Mouse (Mus musculus): ENCODE measurements at regions not wholly inside any gene's neighbourhood (a gene's known extent, or its start where the extent isn't known, plus 50 kb on each side); places are given as distances from the start of the nearest gene placed in this dataset.
"Not testable (repeated sequence)": the region's sequence is repeated elsewhere in the genome, so short reads cannot be mapped to it uniquely, and the experiment has no call there.

DNA sequence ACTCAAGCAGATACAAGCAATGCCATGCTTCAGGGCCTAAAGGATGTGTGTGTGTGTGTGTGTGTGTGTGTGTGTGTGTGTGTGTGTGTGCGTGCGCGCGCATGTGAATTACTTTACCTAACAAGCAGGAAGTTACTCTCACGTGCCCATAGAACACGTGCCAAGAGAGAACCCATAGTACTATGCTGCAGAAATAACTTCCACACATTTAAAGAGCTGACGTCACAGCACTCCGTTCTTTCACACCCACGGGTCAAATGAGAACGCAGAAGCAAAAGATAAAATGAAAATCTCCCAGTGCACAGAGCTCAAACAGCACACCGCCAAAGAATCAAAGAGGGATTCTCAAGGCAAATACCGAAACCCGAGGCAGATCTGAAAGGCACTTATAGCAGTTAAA is 195.9 kb downstream of the Unc5cl start:
- no peak for DNase-seq (ENCODE audit: low read depth, low spot score)

DNA sequence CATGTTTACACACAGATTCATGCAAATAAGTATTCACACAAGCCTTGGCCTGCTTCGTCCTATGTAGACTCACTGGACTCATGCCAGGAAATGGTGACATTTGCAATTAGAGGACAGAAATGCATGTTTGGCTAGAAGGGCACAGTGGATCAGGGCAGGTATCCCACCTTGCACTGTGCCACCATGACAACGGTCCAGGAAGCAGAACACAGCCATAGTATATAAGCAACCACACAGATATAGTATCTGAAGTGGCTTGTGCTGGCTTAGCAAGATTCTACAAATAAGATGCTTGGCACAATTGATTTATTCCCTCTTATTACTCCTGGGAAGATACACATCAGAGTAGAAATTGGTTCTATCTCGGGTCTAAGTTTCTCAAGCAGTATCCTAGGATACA is 218.0 kb downstream of the Unc5cl start:
- no peak for DNase-seq (ENCODE audit: low read depth, low spot score)

DNA sequence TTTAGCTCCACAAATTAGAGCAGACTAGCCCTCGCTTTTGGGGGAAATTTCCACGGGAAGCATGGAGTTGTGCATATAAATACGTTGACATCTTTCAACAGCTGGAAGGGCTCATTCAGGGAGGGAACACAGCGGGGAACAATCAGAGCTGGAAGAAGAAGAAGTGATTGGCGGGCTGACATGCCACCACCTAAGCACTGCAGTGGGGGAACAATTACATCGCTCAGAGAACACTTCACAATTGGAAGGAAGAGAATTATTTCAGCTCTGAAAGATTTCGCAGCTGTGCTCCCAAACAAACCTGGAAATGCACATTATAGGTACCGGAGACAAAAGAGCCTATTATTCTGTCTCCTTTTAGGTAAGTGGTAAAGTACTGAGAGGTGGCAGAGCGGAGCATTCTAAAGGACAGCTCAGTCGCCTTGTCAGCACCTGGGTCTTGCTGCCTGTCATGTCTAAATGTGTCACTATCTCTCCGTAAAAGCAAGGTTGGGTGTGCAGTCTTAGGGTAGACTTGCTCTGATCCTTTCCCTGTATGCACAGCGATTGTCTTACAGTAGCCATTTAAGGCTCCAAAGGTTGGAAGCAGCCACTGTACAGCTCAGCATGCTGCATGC is 223.6 kb downstream of the Unc5cl start:
- peak; percentile 74 for DNase-seq (ENCODE audit: low read depth, low spot score)

DNA sequence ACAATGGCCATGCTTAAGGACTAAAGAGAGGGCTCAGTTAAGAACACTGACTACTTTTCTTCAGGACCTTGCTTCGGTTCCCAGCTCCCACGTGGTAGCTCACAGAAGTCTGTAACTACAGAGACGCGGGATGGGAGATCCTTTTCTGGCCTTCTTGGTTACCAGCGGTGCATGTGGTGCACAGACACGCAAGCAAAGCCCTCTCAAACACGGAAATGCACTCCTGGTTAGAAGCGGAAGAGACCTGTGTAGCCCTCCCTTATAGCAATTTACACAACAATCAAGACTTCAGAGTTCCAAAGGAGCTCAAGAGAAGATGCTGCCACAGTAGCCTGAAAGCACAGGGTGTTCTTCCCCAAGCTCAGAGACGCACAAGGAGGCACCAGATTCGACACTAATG is 225.6 kb downstream of the Unc5cl start:
- DNase-seq (ENCODE audit: low read depth, low spot score) = peak; percentile 89

DNA sequence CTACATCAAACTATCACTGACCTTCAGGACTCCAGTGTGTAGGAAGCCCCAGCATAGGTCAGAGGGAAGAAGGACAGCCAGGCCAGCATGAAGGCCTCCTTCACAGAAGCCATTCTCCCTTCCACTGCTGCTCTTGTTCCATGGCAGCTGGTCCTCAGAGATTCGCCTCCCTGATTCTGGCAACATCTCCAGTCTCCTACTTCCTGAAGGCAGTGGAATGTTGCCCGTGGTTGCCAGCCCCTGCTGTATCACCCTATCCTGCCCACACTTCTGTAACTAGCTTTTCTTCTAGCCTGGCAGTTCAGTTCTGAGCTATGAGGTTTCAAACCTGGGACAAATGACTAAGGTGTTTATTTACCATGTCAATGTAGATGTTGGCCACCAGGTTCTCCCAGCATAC is 234.2 kb downstream of the Unc5cl start:
- DNase-seq (ENCODE audit: low read depth, low spot score) = no peak

DNA sequence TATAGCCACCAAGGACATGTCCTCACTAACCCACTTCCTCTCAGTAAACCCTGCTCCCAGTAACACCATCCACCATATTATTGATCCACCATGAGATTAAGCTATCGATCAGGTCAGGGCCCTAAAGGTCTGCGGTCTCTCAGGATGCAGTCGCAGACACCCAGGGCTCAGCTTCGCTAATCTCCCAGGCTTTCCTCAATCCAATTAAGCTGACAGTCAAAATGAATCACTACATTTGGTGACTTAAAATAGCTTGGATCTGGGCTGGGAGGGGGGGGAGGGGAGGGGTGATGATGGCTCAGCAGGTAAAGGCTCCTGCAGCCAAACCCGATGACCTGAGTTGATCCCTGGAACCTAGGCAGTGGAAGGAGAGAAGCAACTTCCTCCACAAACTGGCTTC is 233.7 kb upstream of the Lrfn2 start:
- no peak for DNase-seq (ENCODE audit: low read depth, low spot score)

DNA sequence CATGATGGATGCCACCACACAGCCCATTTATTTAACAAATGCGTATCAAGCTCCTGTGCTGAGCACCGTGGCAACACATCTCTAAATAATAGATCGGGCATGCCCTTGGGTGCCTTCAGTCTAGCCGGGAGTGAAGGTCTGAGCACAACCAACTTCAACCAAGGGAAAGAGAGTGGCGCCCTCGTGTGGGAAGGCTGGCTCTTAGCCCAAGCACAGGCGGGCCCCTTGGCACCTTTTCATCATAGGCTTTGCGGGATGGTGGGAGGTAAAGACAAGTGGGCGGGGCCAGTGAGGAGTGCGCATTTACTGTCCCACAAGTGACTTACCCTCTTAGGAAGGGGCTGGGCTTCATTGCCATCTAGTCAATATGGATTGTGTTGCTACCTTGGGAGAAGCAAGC is 231.6 kb upstream of the Lrfn2 start:
- DNase-seq (ENCODE audit: low read depth, low spot score) = peak; percentile 79

DNA sequence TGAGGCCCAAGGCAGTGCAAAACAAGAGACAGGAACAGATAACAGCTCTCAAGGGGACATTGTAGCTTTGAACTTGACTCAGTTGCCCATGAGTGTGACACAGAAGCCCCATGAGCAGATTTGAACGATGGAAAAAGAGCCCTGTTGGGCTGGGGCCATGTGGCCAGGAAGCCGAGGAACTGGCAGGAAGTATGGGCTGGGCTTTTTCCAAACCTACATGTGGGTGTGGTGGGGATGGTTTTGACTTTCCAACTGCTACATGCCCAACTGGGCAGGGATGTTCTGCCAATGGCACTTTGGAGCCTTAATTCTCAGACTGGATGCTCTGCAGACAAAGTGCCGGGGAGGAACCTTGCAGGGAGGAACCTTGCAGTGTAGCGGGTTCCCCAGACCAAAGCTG is 211.7 kb upstream of the Lrfn2 start:
- no peak for DNase-seq (ENCODE audit: low read depth, low spot score)

DNA sequence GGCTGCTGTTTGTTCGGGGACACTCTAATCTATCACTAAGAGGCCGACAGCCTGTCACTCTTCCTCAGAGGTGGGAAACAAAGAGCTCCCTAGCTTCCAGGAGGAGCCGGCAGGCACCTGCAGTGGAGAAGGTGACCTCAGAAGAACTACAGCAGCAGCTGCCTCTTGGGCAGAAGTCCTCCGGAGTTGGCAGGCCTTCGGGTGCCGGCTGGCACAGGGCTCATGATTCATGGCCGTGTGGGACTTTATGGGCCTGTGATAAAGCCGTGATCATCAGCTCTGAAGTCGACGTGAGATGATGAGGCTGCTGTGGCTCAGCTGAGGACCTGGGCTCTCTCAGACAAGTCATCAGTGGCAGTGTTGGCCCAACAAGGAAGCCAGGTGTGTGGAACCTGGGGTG is 208.9 kb upstream of the Lrfn2 start:
- no peak for DNase-seq (ENCODE audit: low read depth, low spot score)

DNA sequence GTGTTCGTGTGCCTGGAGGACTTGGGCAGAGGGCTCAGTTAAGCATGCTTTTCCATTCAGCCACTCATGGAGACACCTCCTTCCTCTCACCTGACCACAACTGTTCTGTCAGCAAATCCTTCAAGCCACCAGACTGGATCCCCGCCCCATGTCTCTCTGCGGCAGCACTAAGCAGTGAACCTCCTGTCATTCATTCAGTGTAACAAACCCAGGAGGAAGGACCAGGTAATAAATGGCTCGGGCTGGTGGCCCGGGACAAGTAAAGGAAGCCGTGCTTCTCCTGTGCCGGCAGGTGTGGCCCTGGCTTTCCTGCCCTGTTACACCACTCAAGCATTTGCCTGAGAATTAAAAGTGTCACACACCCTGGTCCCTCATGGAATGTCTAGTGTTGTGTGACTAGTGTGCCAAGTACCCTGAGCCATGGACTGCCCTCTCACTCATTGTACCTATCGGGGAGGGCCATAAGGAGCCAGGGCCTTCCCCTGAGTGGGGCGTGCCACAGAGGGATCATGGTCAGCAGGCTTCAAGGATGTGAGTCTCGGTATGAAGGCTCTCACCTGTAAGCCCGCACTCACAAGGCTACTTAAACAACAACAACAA is 207.6 kb upstream of the Lrfn2 start:
- no peak for DNase-seq (ENCODE audit: low read depth, low spot score)

DNA sequence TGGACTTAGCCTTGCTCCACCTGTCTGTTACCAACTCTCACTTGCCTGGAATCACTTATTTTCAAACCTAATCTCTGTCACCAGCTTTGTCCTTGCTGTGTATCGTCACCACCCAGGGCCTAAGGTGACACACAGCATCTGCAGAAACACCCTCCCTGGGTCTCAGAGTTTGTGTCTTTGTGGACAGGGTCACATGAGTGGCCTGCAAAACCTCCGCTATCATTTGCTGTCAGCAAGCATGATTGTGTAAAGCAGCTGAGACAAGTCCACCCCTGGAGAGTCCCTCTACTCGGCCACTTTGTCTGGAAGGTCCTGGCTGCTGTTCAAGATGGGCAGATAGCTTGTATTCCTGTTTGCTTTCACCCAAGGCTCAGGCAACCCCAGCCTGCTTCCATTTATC is 205.7 kb upstream of the Lrfn2 start:
- DNase-seq (ENCODE audit: low read depth, low spot score) = no peak

DNA sequence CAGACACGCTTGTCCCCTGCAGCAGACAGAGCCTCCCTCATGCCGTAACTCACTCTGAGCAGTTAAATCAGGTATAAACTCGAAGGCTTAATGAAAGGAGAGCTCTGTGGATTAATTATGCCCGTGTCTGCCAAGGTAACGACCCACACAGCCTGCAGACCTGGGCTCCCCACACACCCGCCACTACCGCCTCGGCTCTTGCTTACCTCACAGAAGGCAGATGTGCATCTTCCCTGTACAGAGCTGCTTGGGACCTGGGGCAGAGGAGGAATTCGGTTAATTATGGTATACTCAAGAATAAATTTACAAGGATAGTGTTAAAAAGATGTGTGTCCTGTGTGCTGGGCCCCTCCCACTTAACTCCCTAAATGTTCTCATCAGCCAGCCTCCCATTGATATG is 198.4 kb upstream of the Lrfn2 start:
- DNase-seq (ENCODE audit: low read depth, low spot score) = no peak

DNA sequence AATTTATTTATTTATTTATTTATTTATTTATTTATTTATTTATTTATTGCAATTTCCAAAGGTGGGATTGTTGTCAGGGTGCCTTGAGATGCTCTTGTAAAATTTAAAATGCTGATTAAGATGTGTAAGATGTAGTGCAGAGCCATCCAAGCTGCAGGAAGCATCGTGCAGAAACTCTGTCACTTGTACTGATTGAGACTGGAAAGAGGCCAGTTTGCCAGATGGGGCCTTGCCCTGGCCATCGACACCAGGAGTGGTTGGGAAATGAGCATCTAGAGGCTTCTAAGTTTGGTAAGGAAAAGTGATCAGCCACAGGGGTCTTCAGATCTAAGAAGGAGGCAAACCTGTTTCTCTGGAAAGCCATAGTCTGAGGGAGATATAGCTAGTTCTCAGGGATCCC is 195.0 kb upstream of the Lrfn2 start:
- DNase-seq (ENCODE audit: low read depth, low spot score) = not testable (repeated sequence)

DNA sequence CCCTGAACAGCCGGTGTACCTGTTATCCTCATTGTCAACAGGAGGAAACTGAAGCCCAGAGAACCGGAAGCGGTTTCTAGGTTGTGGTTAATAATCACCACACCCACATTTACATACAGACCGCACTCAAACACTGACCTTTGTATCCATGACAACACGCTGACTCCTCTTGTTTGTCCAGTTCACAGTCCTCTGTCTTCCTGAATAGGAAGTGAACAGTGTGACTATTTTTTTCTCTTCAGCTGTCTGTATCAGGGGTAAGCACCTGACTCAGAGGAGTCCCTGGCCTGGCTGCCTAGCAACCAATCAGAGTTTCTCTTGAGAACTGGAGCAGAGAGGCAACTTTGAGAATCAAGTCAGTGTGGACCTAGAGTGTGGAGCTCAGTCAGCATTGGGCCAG is 193.5 kb upstream of the Lrfn2 start:
- peak; percentile 77 for DNase-seq (ENCODE audit: low read depth, low spot score)

DNA sequence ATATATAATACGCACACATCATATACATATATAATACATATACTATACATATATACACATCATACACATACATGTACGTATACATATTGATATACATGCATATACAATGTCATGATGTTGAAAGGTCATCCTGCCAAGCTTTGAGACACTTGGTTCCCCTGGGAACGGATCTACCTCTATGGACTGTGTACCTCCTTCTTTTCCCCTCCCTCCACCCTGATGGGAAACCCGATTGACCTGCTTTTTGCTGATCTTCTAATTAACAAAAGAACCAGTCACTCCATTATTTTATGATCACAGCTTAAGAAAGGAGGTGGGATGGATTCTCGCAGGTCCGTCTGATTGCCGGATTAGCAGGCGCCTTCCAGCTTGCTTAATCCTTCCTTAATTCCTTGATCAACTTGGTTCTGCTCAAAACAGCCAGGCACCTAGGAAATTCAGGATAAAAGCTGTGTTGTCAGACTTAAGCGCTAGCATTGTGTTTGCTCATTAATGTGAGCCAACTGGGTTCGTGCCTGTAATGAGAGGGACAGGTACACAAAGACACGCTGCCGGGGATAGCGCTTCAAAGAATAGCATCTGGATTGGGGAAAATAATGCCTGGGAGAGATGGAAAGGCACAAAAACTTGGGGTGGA is 189.3 kb upstream of the Lrfn2 start:
- no peak for DNase-seq (ENCODE audit: low read depth, low spot score)

DNA sequence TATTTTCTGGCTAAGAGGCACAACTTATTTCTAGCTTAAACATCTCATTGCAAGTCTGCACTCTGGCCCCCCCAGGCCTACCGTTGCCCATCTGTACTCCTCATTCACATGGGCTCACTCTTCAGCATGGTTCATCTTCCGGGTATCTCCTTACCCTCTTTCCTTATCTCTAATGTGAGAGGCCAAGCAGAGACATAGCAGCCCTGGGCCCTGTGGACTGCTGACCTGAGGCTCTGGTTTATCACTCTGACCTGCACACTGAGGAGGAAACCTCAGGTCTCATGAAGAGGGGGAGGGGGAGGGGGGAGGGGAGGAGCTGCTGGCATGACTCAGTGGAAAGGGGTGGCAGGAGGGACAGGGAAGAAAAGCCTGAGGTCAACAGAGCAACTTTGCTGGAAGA is 162.1 kb upstream of the Lrfn2 start:
- no peak for DNase-seq (ENCODE audit: low read depth, low spot score)

DNA sequence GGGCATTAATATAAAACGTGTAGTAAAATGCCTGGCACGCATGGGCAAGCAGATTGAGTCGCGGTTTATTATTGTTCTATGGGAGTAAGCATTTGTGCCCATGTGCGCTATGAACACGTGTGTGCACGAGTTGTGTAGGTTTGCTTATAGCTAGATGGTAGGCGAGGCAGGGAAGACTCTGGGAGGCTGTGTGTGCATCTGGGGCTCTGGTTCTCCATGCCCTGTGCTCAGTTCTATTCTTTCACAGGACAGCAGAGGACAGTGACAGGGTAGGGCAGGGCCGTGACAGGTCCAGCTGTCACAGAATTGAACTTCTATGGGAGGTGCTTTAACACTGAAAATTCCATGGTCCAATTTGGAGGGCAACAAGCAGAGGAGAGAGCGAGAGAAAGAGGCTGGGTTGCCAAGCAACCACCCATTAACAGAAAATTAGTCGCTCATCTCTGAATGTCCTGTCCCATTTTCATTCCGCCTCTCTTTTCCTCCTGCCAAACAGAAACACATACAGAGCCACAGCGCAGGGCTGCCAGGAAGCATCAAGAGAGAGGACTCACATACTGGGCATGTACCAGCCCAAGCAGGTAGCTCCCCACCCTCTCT is 160.4 kb upstream of the Lrfn2 start:
- DNase-seq (ENCODE audit: low read depth, low spot score) = no peak

DNA sequence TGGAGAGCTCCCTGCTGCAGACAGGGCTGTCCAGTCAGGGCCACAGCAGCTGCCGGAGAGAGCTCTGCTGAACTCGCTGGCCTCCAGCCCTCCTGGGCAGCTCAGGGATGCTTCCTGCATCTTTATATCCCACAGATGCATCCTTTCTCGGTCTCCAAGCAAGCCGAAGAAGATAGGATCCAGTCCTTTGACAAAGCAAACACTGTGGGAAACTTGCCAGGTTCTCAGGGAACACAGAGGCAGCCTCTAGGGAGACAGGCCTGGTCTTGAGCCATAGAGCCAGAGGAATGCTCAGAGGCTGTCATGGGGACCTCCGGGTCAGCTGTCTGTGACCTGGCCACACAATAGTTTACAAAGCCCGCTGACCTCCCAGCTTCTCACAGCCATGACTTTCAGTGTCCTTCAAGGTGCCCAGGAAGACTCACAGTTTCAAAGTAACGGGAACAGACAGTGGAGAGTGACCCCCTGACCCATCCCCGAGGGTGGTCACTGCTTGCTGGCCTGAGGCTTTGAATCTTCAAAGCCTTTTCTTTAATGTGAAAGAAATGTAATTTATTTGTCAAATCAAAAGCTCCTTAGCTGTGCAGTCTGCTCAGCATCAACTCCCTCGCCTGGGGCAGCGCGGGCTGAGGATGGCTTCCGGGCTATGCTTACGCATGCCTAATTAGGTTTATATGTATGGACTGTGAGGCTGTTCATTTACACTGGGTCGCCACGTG is 157.8 kb upstream of the Lrfn2 start:
- no peak for DNase-seq (ENCODE audit: low read depth, low spot score)

DNA sequence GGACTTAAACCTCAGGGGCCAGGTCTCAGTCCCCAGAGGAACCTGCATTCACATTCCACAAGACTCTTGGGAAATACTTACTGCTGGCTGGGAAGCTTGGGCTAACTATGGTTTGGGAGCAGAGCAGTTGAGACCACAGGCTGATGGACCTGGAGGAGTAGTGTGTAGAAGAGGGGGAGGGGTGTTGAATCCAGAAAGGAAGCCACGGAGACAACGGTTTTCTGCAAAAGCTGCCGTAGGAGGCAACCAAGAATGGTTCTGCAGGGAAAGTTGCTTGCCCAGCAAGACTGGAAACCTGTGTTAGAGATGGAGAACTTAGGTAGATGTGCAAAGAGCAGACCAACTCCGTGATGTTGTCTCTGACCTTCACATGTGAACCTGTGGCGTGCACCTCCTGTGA is 156.7 kb upstream of the Lrfn2 start:
- no peak for DNase-seq (ENCODE audit: low read depth, low spot score)

DNA sequence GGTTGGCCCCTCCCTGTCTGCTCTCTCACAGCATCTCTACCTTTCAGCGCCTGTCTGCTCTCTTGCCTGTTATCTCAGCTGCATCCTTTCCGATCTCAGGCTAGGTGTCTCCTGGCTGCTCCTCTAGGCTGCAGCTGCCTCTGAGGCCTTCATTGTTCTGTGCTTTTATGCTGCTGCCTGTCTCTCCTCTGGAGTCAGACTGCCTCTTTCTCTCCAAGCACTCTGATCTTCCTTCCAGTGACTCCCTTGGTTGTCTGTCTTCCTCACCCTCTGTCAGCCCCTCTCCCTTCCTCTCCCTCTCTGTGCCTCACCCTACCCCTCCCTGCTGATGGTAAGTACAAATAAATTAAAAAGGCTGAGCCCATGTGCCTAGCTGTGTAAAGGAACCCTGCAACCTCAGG is 155.7 kb upstream of the Lrfn2 start:
- DNase-seq (ENCODE audit: low read depth, low spot score) = no peak

DNA sequence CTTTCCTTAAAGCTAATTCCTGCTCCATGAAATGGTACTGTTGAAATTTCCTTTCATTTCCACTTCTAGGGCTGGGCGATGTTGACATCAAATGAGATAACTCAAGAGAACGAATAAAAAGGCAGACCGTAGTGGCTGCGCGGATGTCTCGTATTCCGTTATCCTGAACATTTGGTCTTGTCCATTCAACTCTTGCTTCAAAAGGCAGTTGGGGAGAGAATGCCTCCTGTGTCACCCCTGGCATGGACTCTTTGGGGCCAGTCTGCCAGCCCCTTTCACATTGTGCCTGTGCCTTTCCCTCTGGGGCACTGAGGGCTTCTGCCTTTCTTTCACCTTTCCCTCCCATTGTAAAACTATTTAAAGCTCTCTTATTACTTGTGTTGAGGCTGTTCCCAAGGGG is 152.0 kb upstream of the Lrfn2 start:
- DNase-seq (ENCODE audit: low read depth, low spot score) = no peak

DNA sequence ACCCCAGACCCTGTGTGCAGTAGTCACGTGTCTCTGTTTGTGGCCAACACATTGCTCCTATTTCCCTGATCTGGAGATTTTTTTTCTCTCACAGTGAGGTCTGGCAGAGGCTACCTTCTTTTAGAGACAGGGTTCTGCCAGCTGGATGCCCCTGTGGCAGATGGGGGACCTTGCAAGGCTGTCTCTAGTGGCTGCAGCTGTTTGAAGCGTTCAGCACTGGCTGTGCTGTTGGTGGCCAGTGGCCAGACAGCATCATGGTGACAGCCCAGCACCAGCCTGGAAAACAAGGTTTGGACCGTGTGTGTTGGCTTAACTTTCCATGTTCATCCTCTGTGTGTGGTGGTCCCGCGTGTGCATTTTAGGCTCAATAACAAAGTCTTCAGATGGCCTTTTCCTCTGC is 147.8 kb upstream of the Lrfn2 start:
- DNase-seq (ENCODE audit: low read depth, low spot score) = no peak

DNA sequence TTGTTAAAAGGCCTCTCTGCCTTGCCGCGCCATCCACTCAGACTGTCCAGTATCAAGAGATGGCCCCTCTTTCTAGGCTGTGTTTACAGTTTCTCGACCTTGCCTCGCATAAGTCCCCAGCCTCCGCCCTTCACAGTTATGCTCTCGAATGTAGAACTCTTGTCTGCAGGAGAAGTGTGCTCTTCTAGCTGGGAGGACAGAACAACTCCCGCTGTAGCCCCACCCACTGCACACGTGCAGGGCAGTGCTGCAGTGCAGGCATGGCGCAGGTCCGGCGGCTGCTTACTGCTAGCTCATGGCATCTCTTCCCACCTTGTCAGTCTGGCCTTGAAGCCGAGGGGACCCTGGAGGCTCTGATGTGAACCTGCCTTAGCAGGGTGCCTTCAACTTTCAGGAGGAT is 145.7 kb upstream of the Lrfn2 start:
- DNase-seq (ENCODE audit: low read depth, low spot score) = no peak

Data from R1 (cell line).